Mouse (Mus musculus) embryonic stem cell, embryonic (primary cell): ENCODE measurements at regions not wholly inside any gene's neighbourhood (a gene's known extent, or its start where the extent isn't known, plus 50 kb on each side); places are given as distances from the start of the nearest gene placed in this dataset.

Experiments
- CTCF ChIA-PET, 4 experiments: fragments of 300-600 bp in 2 of 4; fragments of 350-600 bp in 2 of 4; sonication (Branson Sonifier 250); formaldehyde crosslinking; loops; one replicate each; lab custom pipeline; 2022; ENCODE audit warnings: inconsistent platforms in 2 of 4; lab: Charles Lee
- POLR2A ChIA-PET, 4 experiments: fragments of 300-600 bp in 2 of 4; fragments of 350-600 bp in 2 of 4; sonication (Branson Sonifier 250); formaldehyde crosslinking; loops; one replicate each; lab custom pipeline; 2022; ENCODE audit warnings: antibody characterized with exemption in 4 of 4, inconsistent platforms in 1 of 4; lab: Charles Lee

GRCm38 (mm10) chr16:21274012-21274528, 69.5 kb downstream of the Ephb3 start:
- ChIA-PET POLR2A (interaction anchor here in 3 of 4 experiments (0.6 to 1.6 kb wide), 16 partner anchors 8 to 144 kb away, joined by 3 to 8 read pairs (median 3); partner anchors contain the start of gene Ephb3 (in 1 of the 3)), CTCF (interaction anchor here in 2 of 4 experiments (0.7 to 1.6 kb wide), 5 partner anchors 11 to 118 kb away, joined by 3 to 9 read pairs (median 6); no protein-coding TSS in a partner anchor)

GRCm38 (mm10) chr16:21277789-21278342, 73.3 kb downstream of the Ephb3 start:
- ChIA-PET POLR2A (interaction anchor here in 3 of 4 experiments (0.7 to 1.0 kb wide), 3 partner anchors 19 to 73 kb away, joined by 3 read pairs; partner anchors contain the start of gene Ephb3 (in 2 of the 3)), CTCF (interaction anchor here in 3 of 4 experiments (0.5 to 1.7 kb wide), 7 partner anchors 19 to 533 kb away, joined by 3 to 7 read pairs (median 4); no protein-coding TSS in a partner anchor)

GRCm38 (mm10) chr16:21278387-21278786, 73.8 kb downstream of the Ephb3 start:
- ChIA-PET CTCF (interaction anchor here in 3 of 4 experiments (0.6 to 1.7 kb wide), 4 partner anchors 45 to 115 kb away, joined by 3 to 5 read pairs (median 4); no protein-coding TSS in a partner anchor), POLR2A (interaction anchor here in 1 of 4 experiments (0.7 kb wide), 1 partner anchor 20 kb away, joined by 3 read pairs; no protein-coding TSS in a partner anchor)

- ChIA-PET POLR2A (interaction anchor here in 3 of 4 experiments (0.6 to 1.6 kb wide), 5 partner anchors 70 to 113 kb away, joined by 3 to 8 read pairs (median 3); partner anchors contain the start of gene Ephb3 (in 1 of the 3)), CTCF (interaction anchor here in 3 of 4 experiments (0.5 to 2.8 kb wide), 5 partner anchors 35 to 134 kb away, joined by 3 to 15 read pairs (median 5); no protein-coding TSS in a partner anchor)
Measured at GRCm38 (mm10) chr16:21280200-21280627, 75.7 kb downstream of the Ephb3 start.

- ChIA-PET CTCF (interaction anchor here (0.6 to 2.8 kb wide), 9 partner anchors 37 to 477 kb away, joined by 3 to 15 read pairs (median 7); no protein-coding TSS in a partner anchor), POLR2A (interaction anchor here in 3 of 4 experiments (0.5 to 1.8 kb wide), 5 partner anchors 8 to 43 kb away, joined by 3 to 5 read pairs (median 4); no protein-coding TSS in a partner anchor)
Measured at GRCm38 (mm10) chr16:21281958-21282730, 77.6 kb downstream of the Ephb3 start.

- ChIA-PET POLR2A (interaction anchor here in 2 of 4 experiments (0.6 to 1.0 kb wide), 3 partner anchors 9 to 434 kb away, joined by 3 to 5 read pairs (median 4); no protein-coding TSS in a partner anchor), CTCF (interaction anchor here in 1 of 4 experiments (1.3 kb wide), 1 partner anchor 106 kb away, joined by 4 read pairs; no protein-coding TSS in a partner anchor)
Measured at GRCm38 (mm10) chr16:21286099-21286498, 81.5 kb downstream of the Ephb3 start.

- CTCF ChIA-PET: interaction anchor here in 2 of 4 experiments (0.7 to 1.4 kb wide), 2 partner anchors 103 kb away, joined by 4 read pairs; no protein-coding TSS in a partner anchor
- POLR2A ChIA-PET: interaction anchor here in 2 of 4 experiments (0.8 to 1.5 kb wide), 7 partner anchors 13 to 103 kb away, joined by 3 to 7 read pairs (median 3); no protein-coding TSS in a partner anchor
Measured at GRCm38 (mm10) chr16:21289528-21289927, 85.0 kb downstream of the Ephb3 start.

- POLR2A ChIA-PET: interaction anchor here in 2 of 4 experiments (0.8 to 2.3 kb wide), 5 partner anchors 12 to 89 kb away, joined by 3 to 9 read pairs (median 3); no protein-coding TSS in a partner anchor
- CTCF ChIA-PET: interaction anchor here in 1 of 4 experiments (1.9 kb wide), 1 partner anchor 100 kb away, joined by 6 read pairs; no protein-coding TSS in a partner anchor
Measured at GRCm38 (mm10) chr16:21293010-21293409, 88.5 kb downstream of the Ephb3 start.

- POLR2A ChIA-PET: interaction anchor here in 2 of 4 experiments (0.6 to 2.3 kb wide), 6 partner anchors 12 to 89 kb away, joined by 3 to 9 read pairs (median 3); no protein-coding TSS in a partner anchor
- CTCF ChIA-PET: interaction anchor here in 2 of 4 experiments (0.6 to 1.9 kb wide), 2 partner anchors 77 to 99 kb away, joined by 6 to 11 read pairs; no protein-coding TSS in a partner anchor
Measured at GRCm38 (mm10) chr16:21293569-21293968, 89.0 kb downstream of the Ephb3 start.

- CTCF ChIA-PET: interaction anchor here in 3 of 4 experiments (0.5 to 1.9 kb wide), 4 partner anchors 49 to 242 kb away, joined by 3 to 6 read pairs (median 6); no protein-coding TSS in a partner anchor
Measured at GRCm38 (mm10) chr16:21294677-21295411, 90.3 kb downstream of the Ephb3 start.

GRCm38 (mm10) chr16:21295956-21296733, 91.6 kb downstream of the Ephb3 start:
- ChIA-PET CTCF (interaction anchor here in 3 of 4 experiments (0.7 to 2.9 kb wide), 3 partner anchors 50 to 97 kb away, joined by 7 to 11 read pairs (median 10); no protein-coding TSS in a partner anchor), POLR2A (interaction anchor here in 3 of 4 experiments (0.6 to 2.5 kb wide), 16 partner anchors 9 to 871 kb away, joined by 3 to 9 read pairs (median 4); no protein-coding TSS in a partner anchor)

More at GRCm38 (mm10) chr16:21294677-21295411, 90.3 kb downstream of the Ephb3 start:
- POLR2A ChIA-PET: interaction anchor here (0.6 to 2.5 kb wide), 20 partner anchors 8 to 693 kb away, joined by 3 to 9 read pairs (median 4); partner anchors contain the start of gene Ephb3 (in 1 of the 4)

- CTCF ChIA-PET: interaction anchor here in 2 of 4 experiments (1.7 to 2.9 kb wide), 2 partner anchors 96 kb away, joined by 7 to 11 read pairs; no protein-coding TSS in a partner anchor
- POLR2A ChIA-PET: interaction anchor here in 3 of 4 experiments (0.6 to 2.5 kb wide), 4 partner anchors 9 to 95 kb away, joined by 3 to 8 read pairs (median 4); no protein-coding TSS in a partner anchor
Measured at GRCm38 (mm10) chr16:21296786-21297185, 92.2 kb downstream of the Ephb3 start.

GRCm38 (mm10) chr16:21298866-21299265, 94.3 kb downstream of the Ephb3 start:
- POLR2A ChIA-PET: interaction anchor here in 2 of 4 experiments (0.5 to 1.9 kb wide), 2 partner anchors 8 to 50 kb away, joined by 5 read pairs; no protein-coding TSS in a partner anchor
- CTCF ChIA-PET: no interaction called here

GRCm38 (mm10) chr16:21305859-21306258, 101.3 kb downstream of the Ephb3 start:
- CTCF ChIA-PET: no interaction called here
- POLR2A ChIA-PET: interaction anchor here in 2 of 4 experiments (0.5 to 1.0 kb wide), 2 partner anchors 10 to 11 kb away, joined by 3 to 5 read pairs; no protein-coding TSS in a partner anchor

- POLR2A ChIA-PET: interaction anchor here in 1 of 4 experiments (1.6 kb wide), 1 partner anchor 65 kb away, joined by 5 read pairs; no protein-coding TSS in a partner anchor
Measured at GRCm38 (mm10) chr16:21308513-21308912, 104.0 kb downstream of the Ephb3 start.

More at GRCm38 (mm10) chr16:21308513-21308912, 104.0 kb downstream of the Ephb3 start:
- CTCF ChIA-PET: no interaction called here
